Mouse (Mus musculus) NIH3T3 (cell line): Measurements from ENCODE around the gene Gm13277.
"Not testable (repeated sequence)": the region's sequence is repeated elsewhere in the genome, so short reads cannot be mapped to it uniquely, and the experiment has no call there.

Experiments used
- DNase-seq: peaks from one replicate; pipeline ENCODE4 v3.0.0-alpha.2; 2012; ENCODE audit warnings: low read depth

The Gm13277 gene

GRCm38 (mm10) chr4:88785409-88785808, 3.0 kb upstream of the Gm13277 start, which contains the start of gene Gm13276:
Gene Gm13276, plus strand, starts transcription at chr4:88785709.
- DNase-seq: not testable (repeated sequence)

- not testable (repeated sequence) for DNase-seq
These were observed 2.8 kb downstream of the Gm13277 start, which contains the start of gene Gm13278 for GRCm38 (mm10) chr4:88791250-88791649. Gene Gm13278, plus strand, starts transcription at chr4:88791550.

- DNase-seq: not testable (repeated sequence)
These were observed 5.7 kb downstream of the Gm13277 start, which contains the start of gene Gm13275 for GRCm38 (mm10) chr4:88793936-88794675. Gene Gm13275, plus strand, starts transcription at chr4:88794487.

GRCm38 (mm10) chr4:88797097-88797496, 8.7 kb downstream of the Gm13277 start, which contains the start of gene Gm13279:
Gene Gm13279, plus strand, starts transcription at chr4:88797397.
- not testable (repeated sequence) for DNase-seq

GRCm38 (mm10) chr4:88799365-88799764, 10.9 kb downstream of the Gm13277 start, which contains the start of gene Gm13285:
Gene Gm13285, plus strand, starts transcription at chr4:88799665.
- not testable (repeated sequence) for DNase-seq

- DNase-seq: not testable (repeated sequence)
These were observed 14.5 kb downstream of the Gm13277 start, which contains the start of gene Gm13287 for GRCm38 (mm10) chr4:88802954-88803353. Gene Gm13287, plus strand, starts transcription at chr4:88803254.

GRCm38 (mm10) chr4:88805231-88805630, 16.8 kb downstream of the Gm13277 start, which contains the start of gene Gm13288:
Gene Gm13288, plus strand, starts transcription at chr4:88805531.
- DNase-seq: not testable (repeated sequence)

- DNase-seq: not testable (repeated sequence)
These were observed 17.3 kb downstream of the Gm13277 start for GRCm38 (mm10) chr4:88805761-88806160.

GRCm38 (mm10) chr4:88815928-88816327, 27.5 kb downstream of the Gm13277 start, which contains the start of gene Ifna7:
Gene Ifna7, plus strand, starts transcription at chr4:88816228.
- no peak for DNase-seq

GRCm38 (mm10) chr4:88819659-88820058, 31.2 kb downstream of the Gm13277 start, which contains the start of gene Ifna11:
Gene Ifna11, plus strand, starts transcription at chr4:88819959.
- no peak for DNase-seq

GRCm38 (mm10) chr4:88822995-88823394, 34.6 kb downstream of the Gm13277 start:
- peak; percentile 65 for DNase-seq

- not testable (repeated sequence) for DNase-seq
These were observed 38.7 kb downstream of the Gm13277 start, which contains the start of gene Ifna6 for GRCm38 (mm10) chr4:88827116-88827515. Gene Ifna6, plus strand, starts transcription at chr4:88827416.

GRCm38 (mm10) chr4:88830523-88830922, 42.1 kb downstream of the Gm13277 start:
- DNase-seq: peak; percentile 74

GRCm38 (mm10) chr4:88835225-88835624, 46.8 kb downstream of the Gm13277 start, which contains the start of gene Ifna5:
Gene Ifna5, plus strand, starts transcription at chr4:88835525.
- not testable (repeated sequence) for DNase-seq
